Comparison of ENCODE assay signal across 13 mouse cellular contexts in genomic region chr7:100073959-100074358, GRCm38 (mm10). TPM values are rescaled to one million over a fixed set of nuclear protein-coding genes. Genes with fewer than 3 reads are reported as not detected.
DNase-seq lines count a peak whose midpoint lies in the region; ATAC-seq and TF ChIP-seq lines count a peak whose summit lies in the region.
"Had no signal": no experiment of that assay in that cellular context is flagged by ENCODE, and none has a peak within 500 bp of the region (broad histone marks: within the 10 kb centered on the region; RNA-seq: fewer than 3 reads in every experiment).

No protein-coding gene starts in this region.

- no peaks in the 10 kb centered on the region for H3K27me3 ChIP-seq in limb, embryonic 13.5 days
- H3K27me3 ChIP-seq in limb, embryonic 10.5 days (ENCODE audit: low read depth, poor library complexity, severe bottlenecking), result no peaks in the 10 kb centered on the region
- no peaks in the 10 kb centered on the region for H3K27me3 ChIP-seq in intestine, embryonic 15.5 days (replicated peaks)
- H3K27me3 ChIP-seq in stomach, embryonic 14.5 days (ENCODE audit: control insufficient read depth, insufficient read depth, low read length), result no peaks in the 10 kb centered on the region
- H3K27me3 ChIP-seq in liver, postnatal 0 days (ENCODE audit: insufficient read depth, low read length), result no peaks in the 10 kb centered on the region
- H3K27me3 ChIP-seq: midbrain, embryonic 12.5 days; Patski had no signal

- peak; percentile 44; the same call in 1 of the 2 replicates for ATAC-seq in limb, embryonic 13.5 days (ENCODE audit: low FRiP score, low read depth)
- peak; percentile 53 for ATAC-seq in intestine, embryonic 15.5 days
- peak; percentile 28; the same call in 1 of the 2 replicates for ATAC-seq in stomach, embryonic 14.5 days (ENCODE audit: insufficient number of reproducible peaks, insufficient read depth, low FRiP score, low read depth)
- no peak for ATAC-seq in liver, postnatal 0 days
- ATAC-seq: Patski had no signal

- TF ChIP-seq CTCF in liver, postnatal 0 days (IDR thresholded peaks at IDR 0.05; ENCODE audit: low read depth), result no peak

- no peaks in the 10 kb centered on the region for H3K4me1 ChIP-seq in limb, embryonic 13.5 days
- H3K4me1 ChIP-seq in limb, embryonic 10.5 days, result no peaks in the 10 kb centered on the region
- peaks cover 2% of the 10 kb centered on the region; the same call in 1 of the 2 replicates for H3K4me1 ChIP-seq in intestine, embryonic 15.5 days (replicated peaks)
- H3K4me1 ChIP-seq in stomach, embryonic 14.5 days (ENCODE audit: control insufficient read depth, insufficient read depth, low read length), result peaks cover 7% of the 10 kb centered on the region; the same call in 1 of the 2 replicates
- no peaks in the 10 kb centered on the region for H3K4me1 ChIP-seq in liver, postnatal 0 days (ENCODE audit: insufficient read depth)
- H3K4me1 ChIP-seq: midbrain, embryonic 12.5 days had no signal

- peaks cover 4% of the 10 kb centered on the region for H3K36me3 ChIP-seq in limb, embryonic 13.5 days
- peaks cover 11% of the 10 kb centered on the region for H3K36me3 ChIP-seq in limb, embryonic 10.5 days
- no peaks in the 10 kb centered on the region for H3K36me3 ChIP-seq in intestine, embryonic 15.5 days
- no peaks in the 10 kb centered on the region for H3K36me3 ChIP-seq in stomach, embryonic 14.5 days (ENCODE audit: control insufficient read depth, insufficient read depth, low read length)
- no peaks in the 10 kb centered on the region for H3K36me3 ChIP-seq in liver, postnatal 0 days (replicated peaks; ENCODE audit: insufficient read depth, low read length)

- H3K9ac ChIP-seq in limb, embryonic 13.5 days, result no peak overlapping the region
- H3K9ac ChIP-seq in intestine, embryonic 15.5 days, result no peak overlapping the region
- no peak overlapping the region for H3K9ac ChIP-seq in stomach, embryonic 14.5 days (replicated peaks; ENCODE audit: low read depth, low read length)
- no peak overlapping the region; the same call in 1 of the 2 replicates for H3K9ac ChIP-seq in liver, postnatal 0 days (replicated peaks)
- H3K9ac ChIP-seq: midbrain, embryonic 12.5 days had no signal

- DNase-seq in frontal cortex, postnatal 10 days (ENCODE audit: low spot score in 2 of 2), result peak; percentile 19 to 29
- DNase-seq in frontal cortex, postnatal 25 days (ENCODE audit: low spot score in 2 of 2), result no peak
- no peak for DNase-seq in limb, embryonic 10.5 days (ENCODE audit: low spot score)
- DNase-seq in liver, postnatal 0 days, result no peak
- DNase-seq in thymus, postnatal 4 days, result no peak
- DNase-seq: adrenal gland, postnatal 36 days; B cell, adult 2 months; kidney, adult 8-10 months had no signal

- H3K9me3 ChIP-seq in limb, embryonic 13.5 days, result no peaks in the 10 kb centered on the region
- H3K9me3 ChIP-seq in limb, embryonic 10.5 days (replicated peaks), result no peaks in the 10 kb centered on the region
- H3K9me3 ChIP-seq in intestine, embryonic 15.5 days, result no peaks in the 10 kb centered on the region
- H3K9me3 ChIP-seq in stomach, embryonic 14.5 days (ENCODE audit: control insufficient read depth, low read depth, low read length), result no peaks in the 10 kb centered on the region
- H3K9me3 ChIP-seq in liver, postnatal 0 days (ENCODE audit: low read length), result no peaks in the 10 kb centered on the region
- H3K9me3 ChIP-seq: midbrain, embryonic 12.5 days had no signal

- H3K4me3 ChIP-seq in limb, embryonic 13.5 days, result no peak overlapping the region
- no peak overlapping the region for H3K4me3 ChIP-seq in limb, embryonic 10.5 days
- H3K4me3 ChIP-seq in intestine, embryonic 15.5 days (replicated peaks), result no peak overlapping the region
- H3K4me3 ChIP-seq in stomach, embryonic 14.5 days (ENCODE audit: low read depth, low read length), result no peak overlapping the region
- no peak overlapping the region for H3K4me3 ChIP-seq in liver, postnatal 0 days (ENCODE audit: low read depth, low read length)
- H3K4me3 ChIP-seq: midbrain, embryonic 12.5 days had no signal

- 52% methylated on average over 2 of the region's 2 CpGs for WGBS in limb, embryonic 13.5 days
- WGBS in limb, embryonic 10.5 days, result 79% methylated on average over 2 of the region's 2 CpGs
- WGBS in intestine, embryonic 15.5 days, result 52% methylated on average over 2 of the region's 2 CpGs
- WGBS in stomach, embryonic 14.5 days, result 32% methylated on average over 2 of the region's 2 CpGs
- WGBS in liver, postnatal 0 days (ENCODE audit: insufficient replicate concordance), result 86% methylated on average over 2 of the region's 2 CpGs

- no peak overlapping the region for H3K27ac ChIP-seq in limb, embryonic 13.5 days
- no peak overlapping the region for H3K27ac ChIP-seq in limb, embryonic 10.5 days
- H3K27ac ChIP-seq in intestine, embryonic 15.5 days, result no peak overlapping the region
- H3K27ac ChIP-seq in stomach, embryonic 14.5 days (ENCODE audit: low read length), result no peak overlapping the region
- H3K27ac ChIP-seq in liver, postnatal 0 days (ENCODE audit: low read depth), result no peak overlapping the region
- H3K27ac ChIP-seq: midbrain, embryonic 12.5 days had no signal

- no peak for TF ChIP-seq EP300 in liver, postnatal 0 days (IDR thresholded peaks at IDR 0.05; ENCODE audit: low read depth)

- H3K4me2 ChIP-seq in limb, embryonic 13.5 days (replicated peaks), result no peak overlapping the region
- H3K4me2 ChIP-seq in intestine, embryonic 15.5 days (replicated peaks), result no peak overlapping the region
- no peak overlapping the region for H3K4me2 ChIP-seq in stomach, embryonic 14.5 days (replicated peaks; ENCODE audit: low read depth, low read length)
- no peak overlapping the region for H3K4me2 ChIP-seq in liver, postnatal 0 days (ENCODE audit: low read depth, low read length)
- H3K4me2 ChIP-seq: midbrain, embryonic 12.5 days had no signal

RNA-seq across cellular contexts. Expression of gene Pold3, which starts 47.4 kb away (rescaled TPM):
- 74.0 and 75.5 TPM in 2 replicates for polyA plus RNA-seq in limb, embryonic 13.5 days (2015; fragmentation: Nextera tagmentation; extraction: Ambion mirVana)
- polyA plus RNA-seq in limb, embryonic 10.5 days (2016; fragmentation: Nextera tagmentation; extraction: Ambion mirVana), result 102 and 107 TPM in 2 replicates
- polyA plus RNA-seq in intestine, embryonic 15.5 days (2015; fragmentation: Nextera tagmentation; extraction: Ambion mirVana), result 52.6 and 54.7 TPM in 2 replicates
- 73.9 and 75.2 TPM in 2 replicates for polyA plus RNA-seq in stomach, embryonic 14.5 days (2014; fragmentation: Nextera tagmentation; extraction: Ambion mirVana)
- 17.2 and 21.8 TPM in 2 replicates for polyA plus RNA-seq in liver, postnatal 0 days (2015; fragmentation: Nextera tagmentation; extraction: Ambion mirVana)

Comparison
In these comparisons a context has a peak if more than half of its experiments do, and no peak if none do; other contexts are left out.
1. DNase-seq: peak in frontal cortex, postnatal 10 days (2 of 2); none in frontal cortex, postnatal 25 days (0 of 2), limb, embryonic 10.5 days (single experiment), liver, postnatal 0 days (single experiment) and thymus, postnatal 4 days (single experiment).